Mouse (Mus musculus) lung, postnatal 14 days (tissue): ENCODE results near the gene Naaladl1.
A peak's percentile ranks its signal among the peaks of the same experiment; 100 is the strongest.

Source experiments
- DNase-seq: peaks from one replicate; pipeline ENCODE4 v3.0.0; 2021

Naaladl1 gene

DNA sequence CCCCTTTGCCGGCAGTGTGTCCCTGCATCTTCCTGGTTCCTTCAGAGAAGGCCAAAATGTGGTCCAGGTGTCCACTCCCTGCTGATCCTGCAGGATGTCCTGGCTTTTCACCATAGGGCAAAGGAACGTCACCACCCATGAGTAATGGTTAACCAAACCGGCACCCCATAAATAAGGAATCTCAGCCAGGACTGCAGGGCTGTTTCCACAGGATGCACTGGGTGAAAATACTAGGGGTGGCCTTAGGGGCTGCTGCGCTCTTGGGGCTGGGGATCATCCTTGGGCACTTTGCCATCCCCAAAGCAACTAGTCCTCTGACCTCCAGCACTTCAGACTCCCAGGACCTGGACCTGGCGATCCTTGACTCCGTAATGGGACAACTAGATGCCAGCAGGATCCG lies at the start of gene Naaladl1:
Naaladl1 (plus strand) TSS at position 197 of the 400 bp plus-strand sequence.
- DNase-seq = no peak

DNA sequence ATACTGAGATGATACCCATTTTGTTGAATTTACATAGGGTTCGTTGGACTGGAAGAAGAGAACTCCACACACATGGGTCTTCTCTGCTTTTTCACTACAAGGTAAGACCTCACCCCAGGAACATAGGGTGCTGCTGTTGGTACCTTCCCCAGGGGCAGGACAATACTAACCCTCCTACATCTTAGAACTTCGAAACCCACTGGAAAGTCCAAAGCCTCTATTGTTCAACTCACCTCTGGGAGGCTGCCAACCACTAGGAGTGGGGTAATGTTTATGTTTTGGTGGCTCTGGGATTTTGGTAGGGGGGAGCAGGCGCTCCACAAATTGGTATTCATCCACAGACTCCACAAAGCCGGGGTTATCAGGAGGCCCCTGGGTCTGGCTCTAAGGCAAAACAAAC lies 48.9 kb upstream of the Naaladl1 start:
- no peak for DNase-seq

- peak; percentile 99 for DNase-seq
Observed at GRCm38 (mm10) chr19:6057313-6058096, 48.1 kb upstream of the Naaladl1 start, which contains the start of the genes Mrpl49 and Fau. Mrpl49 (minus strand) TSS chr19:6057785. Fau (plus strand) TSS chr19:6057844.

DNA sequence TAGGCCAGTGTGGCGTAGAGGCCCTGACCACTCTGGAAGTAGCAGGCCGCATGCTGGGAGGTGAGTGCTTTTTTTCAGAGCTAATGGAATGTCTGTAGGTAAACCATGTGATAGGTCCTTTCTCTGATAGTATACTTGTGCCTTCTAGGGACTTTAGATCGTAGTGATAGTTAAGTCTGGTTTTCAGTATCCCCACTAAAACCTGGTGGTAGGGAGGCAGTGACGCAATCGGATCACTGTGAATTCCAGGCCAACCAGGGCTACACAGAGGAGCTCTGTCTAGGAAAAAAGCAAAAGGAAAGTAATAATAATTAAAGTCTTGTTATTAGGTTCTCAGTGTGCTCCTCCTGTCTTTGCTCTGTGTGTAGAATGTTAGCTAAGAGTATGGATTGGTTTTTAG lies 47.1 kb upstream of the Naaladl1 start:
- no peak for DNase-seq

DNA sequence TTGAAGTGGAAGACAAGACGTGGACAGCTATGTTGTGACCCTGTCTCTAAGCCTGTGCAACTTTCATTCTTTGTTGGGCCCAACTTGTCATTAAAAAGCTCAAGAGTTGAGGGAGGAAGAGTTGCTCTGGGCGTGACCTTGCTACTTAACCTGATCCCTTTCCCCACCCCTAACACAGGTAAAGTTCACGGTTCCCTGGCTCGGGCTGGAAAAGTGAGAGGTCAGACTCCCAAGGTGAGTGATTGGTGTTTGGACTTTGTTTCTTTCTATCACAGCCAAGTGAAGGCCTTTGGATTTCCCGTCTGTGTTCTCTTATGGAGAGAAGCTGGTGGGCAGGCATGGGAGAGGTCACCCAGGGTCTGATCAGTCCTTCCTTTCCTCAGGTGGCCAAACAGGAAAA lies 46.6 kb upstream of the Naaladl1 start:
- no peak for DNase-seq

DNA sequence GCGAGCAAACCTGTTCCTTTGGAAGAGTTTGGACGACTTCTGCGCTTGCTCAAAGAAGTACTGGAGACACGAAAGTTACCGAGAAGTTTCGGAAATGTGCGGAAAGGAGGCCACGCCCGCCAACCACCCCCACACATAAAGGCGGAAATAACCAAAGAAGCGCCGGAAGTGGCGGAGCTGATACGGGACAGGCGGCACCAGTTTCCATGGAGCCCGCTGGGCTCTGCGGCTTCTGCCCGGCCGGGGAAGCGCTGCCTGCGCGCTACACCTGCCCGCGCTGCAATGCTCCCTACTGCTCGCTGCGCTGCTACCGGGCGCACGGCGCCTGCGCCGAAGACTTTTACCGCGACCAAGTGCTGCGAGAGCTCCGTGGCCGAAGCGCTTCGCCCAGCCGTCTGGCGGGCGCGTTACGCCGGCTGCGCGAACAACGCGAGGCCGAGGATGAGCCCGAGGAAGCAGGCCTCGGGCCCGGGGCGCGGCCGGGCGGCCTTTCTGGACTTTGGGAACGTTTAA lies 44.5 kb upstream of the Naaladl1 start, which contains the start of gene Znhit2:
Znhit2 (plus strand) TSS at position 172 of the 513 bp plus-strand sequence.
- peak; percentile 95 for DNase-seq

GRCm38 (mm10) chr19:6061641-6062302 lies 43.8 kb upstream of the Naaladl1 start:
- peak; percentile 33 for DNase-seq

- DNase-seq = no peak
Observed at GRCm38 (mm10) chr19:6062418-6062817, 43.2 kb upstream of the Naaladl1 start.

GRCm38 (mm10) chr19:6063081-6063480 lies 42.5 kb upstream of the Naaladl1 start:
- no peak for DNase-seq

GRCm38 (mm10) chr19:6066571-6066970 lies 39.0 kb upstream of the Naaladl1 start:
- no peak for DNase-seq

DNA sequence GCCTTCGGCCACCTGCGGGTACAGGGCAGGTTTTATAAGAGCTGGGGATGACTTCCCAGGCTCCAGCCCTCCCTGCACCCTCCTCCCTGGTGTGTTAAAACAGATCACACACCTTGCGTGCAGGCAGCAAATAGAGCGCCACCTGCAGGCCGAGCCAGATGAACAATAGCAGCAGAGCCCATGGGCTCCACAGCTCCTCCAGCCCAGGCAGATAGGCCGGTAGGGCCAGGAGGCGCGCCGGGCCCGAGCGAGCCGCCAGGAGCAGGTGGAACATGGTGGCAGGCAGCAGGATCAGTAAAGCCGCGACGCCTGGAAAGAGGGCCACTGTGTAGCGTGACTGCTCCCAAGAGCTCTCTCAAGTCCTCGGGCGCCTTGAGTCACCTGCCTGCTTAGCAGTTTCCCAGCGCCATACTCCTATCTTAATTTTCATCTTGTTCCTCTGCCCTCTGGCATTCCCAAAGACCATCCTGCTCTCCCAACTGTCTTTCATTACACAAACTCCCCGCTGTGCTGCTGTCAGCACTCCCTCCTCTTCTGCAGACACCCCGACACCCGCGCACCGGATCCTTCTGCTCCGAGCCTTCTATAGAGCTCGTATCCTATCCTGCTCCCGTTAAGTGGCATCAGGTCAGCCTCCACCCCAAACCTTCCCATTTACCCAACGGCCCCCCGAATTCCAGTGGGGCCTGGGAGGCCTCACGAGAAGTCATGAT lies 38.4 kb upstream of the Naaladl1 start:
- DNase-seq = peak; percentile 84

GRCm38 (mm10) chr19:6067724-6068415 lies 37.7 kb upstream of the Naaladl1 start, which contains the start of gene Tm7sf2:
Tm7sf2 (minus strand) TSS chr19:6068373.
- peak; percentile 90 for DNase-seq

GRCm38 (mm10) chr19:6068951-6069350 lies 36.6 kb upstream of the Naaladl1 start:
- DNase-seq = no peak

- no peak for DNase-seq
Observed at GRCm38 (mm10) chr19:6069851-6070250, 35.7 kb upstream of the Naaladl1 start.

DNA sequence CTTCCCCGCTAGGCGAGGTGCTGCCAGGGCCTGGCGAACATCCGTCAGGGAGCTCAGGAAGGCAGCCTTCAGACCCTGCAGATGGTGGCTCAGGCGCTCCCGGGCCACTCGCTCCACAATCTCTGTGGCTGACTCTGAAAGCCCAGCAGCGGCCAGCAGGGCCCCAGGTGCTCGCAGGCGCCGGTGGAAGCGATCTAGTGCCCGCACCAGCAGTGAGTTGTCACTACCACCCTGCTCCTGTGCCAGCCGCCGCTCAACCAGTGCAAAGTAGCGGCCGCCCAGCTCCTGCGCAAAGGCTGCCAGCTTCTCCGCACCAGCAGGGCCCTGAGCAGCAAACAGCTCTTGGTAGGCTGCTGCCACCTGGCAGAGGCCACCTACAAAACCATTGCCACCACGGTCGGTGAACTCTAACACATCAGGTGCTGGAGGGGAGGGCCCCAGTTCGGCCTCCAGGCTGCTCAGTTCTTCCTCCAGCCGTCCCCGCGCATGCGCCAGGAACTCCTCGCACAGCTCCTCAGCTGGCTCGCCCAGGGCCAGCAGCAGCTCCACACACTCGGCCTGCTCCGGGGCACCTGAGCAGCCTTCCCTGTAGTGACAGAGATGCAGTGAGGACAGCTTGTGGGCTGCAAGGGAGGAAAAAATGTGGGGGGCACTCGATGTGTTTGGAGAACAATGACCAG lies 34.9 kb upstream of the Naaladl1 start:
- no peak for DNase-seq

DNA sequence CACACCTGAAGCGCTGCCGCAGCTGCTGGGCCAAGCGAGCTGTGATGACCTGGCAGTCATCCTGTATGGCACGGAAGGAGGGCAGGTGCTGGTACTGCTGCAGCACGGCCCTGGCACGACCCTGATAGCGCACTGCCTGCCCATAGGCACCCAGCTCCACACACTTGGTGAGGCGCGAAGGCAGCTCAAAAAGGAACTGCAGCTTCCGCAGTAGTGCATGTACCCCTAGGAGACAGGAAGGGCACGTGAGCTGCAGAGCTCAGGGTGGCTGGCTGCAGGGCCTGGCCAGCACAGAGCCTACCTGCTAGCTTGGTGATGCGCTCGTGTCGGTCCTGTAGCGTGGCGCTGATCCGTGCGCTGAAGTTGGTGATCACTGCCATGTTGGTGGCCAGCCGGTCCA lies 34.3 kb upstream of the Naaladl1 start:
- no peak for DNase-seq

- DNase-seq = no peak
Observed at GRCm38 (mm10) chr19:6073889-6074288, 31.7 kb upstream of the Naaladl1 start.

GRCm38 (mm10) chr19:6076564-6077393 lies 28.8 kb upstream of the Naaladl1 start, which contains the start of gene Vps51:
Vps51 (minus strand) TSS chr19:6077231.
- DNase-seq = peak; percentile 87

DNA sequence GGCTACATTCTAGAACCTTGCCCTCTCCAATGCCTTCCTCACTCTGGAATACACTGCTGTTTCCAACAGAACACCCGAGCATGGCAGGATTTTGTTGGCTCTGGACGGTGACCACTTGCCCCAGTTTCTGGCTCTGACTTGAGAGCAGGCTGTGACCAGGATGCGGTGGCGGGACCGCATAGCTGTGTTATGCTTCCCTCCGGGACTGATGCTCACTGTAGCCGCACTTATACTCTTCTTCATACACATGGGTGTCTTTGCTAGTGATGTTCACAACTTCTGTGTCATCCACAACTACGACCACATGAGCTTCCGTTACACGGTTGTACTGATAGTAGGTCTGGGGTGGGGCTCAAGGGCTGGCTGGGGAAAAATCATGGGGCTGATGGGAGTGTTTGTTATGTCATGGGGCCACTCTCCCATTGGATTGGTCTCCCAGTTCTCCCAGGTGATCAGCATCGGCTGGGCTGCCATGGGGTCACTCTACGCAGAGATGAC lies 25.6 kb upstream of the Naaladl1 start, which contains the start of gene Tmem262:
Tmem262 (plus strand) TSS at position 51 of the 498 bp plus-strand sequence.
- DNase-seq = no peak

GRCm38 (mm10) chr19:6082156-6082555 lies 23.4 kb upstream of the Naaladl1 start, which contains the start of gene Gm28374:
Gm28374 (minus strand) TSS chr19:6082256.
- no peak for DNase-seq
